Comparison of ENCODE assay signal across 8 mouse cellular contexts in genomic region chr14:7952610-7953254, GRCm38 (mm10). TPM values are rescaled to one million over a fixed set of nuclear protein-coding genes. Genes with fewer than 3 reads are reported as not detected.
DNase-seq lines count a peak whose midpoint lies in the region; ATAC-seq and TF ChIP-seq lines count a peak whose summit lies in the region.

No protein-coding gene starts in this region.

- no peak overlapping the region for H3K9ac ChIP-seq in embryonic facial prominence, embryonic 15.5 days

- H3K4me2 ChIP-seq in embryonic facial prominence, embryonic 15.5 days (replicated peaks) = no peak overlapping the region

- WGBS in embryonic facial prominence, embryonic 15.5 days = 34% methylated on average over 12 of the region's 12 CpGs
- WGBS in lung, adult 2 months = 28% methylated on average over 12 of the region's 12 CpGs

- H3K9me3 ChIP-seq in embryonic facial prominence, embryonic 15.5 days (replicated peaks) = no peaks in the 10 kb centered on the region

- no peak for TF ChIP-seq POLR2A in lung, adult 2 months (IDR thresholded peaks at IDR 0.05; ENCODE audit: borderline replicate concordance, extremely low read depth, low read depth, low read length)

- no peak for TF ChIP-seq CTCF in layer of hippocampus, adult 2 months (conservative IDR thresholded peaks at IDR 0.05)
- no peak for TF ChIP-seq CTCF in lung, adult 2 months (IDR thresholded peaks at IDR 0.05; ENCODE audit: insufficient read depth, low read length)

- no peaks in the 10 kb centered on the region for H3K27me3 ChIP-seq in embryonic facial prominence, embryonic 15.5 days

- H3K4me3 ChIP-seq in layer of hippocampus, adult 2 months = no peak overlapping the region
- H3K4me3 ChIP-seq in embryonic facial prominence, embryonic 15.5 days (replicated peaks) = no peak overlapping the region
- H3K4me3 ChIP-seq in lung, adult 2 months (replicated peaks; ENCODE audit: extremely low read depth, low read depth, low read length) = no peak overlapping the region

- 0 out of 2 replicates have a peak, but pooled peaks have one; percentile 8 for ATAC-seq in embryonic facial prominence, embryonic 15.5 days (ENCODE audit: insufficient number of reproducible peaks, low FRiP score, low TSS enrichment, low read depth)

- peak overlapping the region; percentile 69; the same call in 1 of the 2 replicates for H3K27ac ChIP-seq in layer of hippocampus, adult 2 months
- H3K27ac ChIP-seq in embryonic facial prominence, embryonic 15.5 days (replicated peaks) = peak overlapping the region; percentile 74

- peaks cover 30% of the 10 kb centered on the region for H3K36me3 ChIP-seq in embryonic facial prominence, embryonic 15.5 days

- no peak for DNase-seq in layer of hippocampus, adult 2 months (ENCODE audit: low spot score in 2 of 2)
- no peak for DNase-seq in layer of hippocampus, adult 9-11 months
- DNase-seq in kidney, adult 18-20 months = peak; percentile 53
- peak; percentile 57 for DNase-seq in lung, adult 2 months
- DNase-seq in yolk sac, embryonic 10.5 days (ENCODE audit: low spot score) = peak; percentile 88
- DNase-seq in layer of hippocampus, postnatal 25 days (ENCODE audit: extremely low spot score in 1 of 2, low spot score in 1 of 2) = no peak
- DNase-seq in spleen, adult 12 weeks (ENCODE audit: low spot score) = no peak

- H3K4me1 ChIP-seq in embryonic facial prominence, embryonic 15.5 days = peaks cover 18% of the 10 kb centered on the region
- peaks cover 11% of the 10 kb centered on the region for H3K4me1 ChIP-seq in lung, adult 2 months (ENCODE audit: control insufficient read depth, insufficient read depth, low read length)

RNA-seq across cellular contexts. Expression of gene Gm45521, which starts 4.4 kb away (rescaled TPM):
- total RNA-seq in layer of hippocampus, adult 2 months (2021) = not detected
- not detected in 2 replicates for polyA plus RNA-seq in embryonic facial prominence, embryonic 15.5 days (2015; fragmentation: Nextera tagmentation; extraction: Ambion mirVana)
- polyA plus RNA-seq in lung, adult 2 months (2012; rRNA removed) = not detected in 2 replicates
- not detected for total RNA-seq in layer of hippocampus, postnatal 25 days (2021)

RNA-seq across cellular contexts. Expression of gene Dnase1l3, which starts 41.6 kb away (rescaled TPM):
- total RNA-seq in layer of hippocampus, adult 2 months (2021) = not detected
- polyA plus RNA-seq in embryonic facial prominence, embryonic 15.5 days (2015; fragmentation: Nextera tagmentation; extraction: Ambion mirVana) = 3.1 and 4.1 TPM in 2 replicates
- 1.5 and 1.9 TPM in 2 replicates for polyA plus RNA-seq in lung, adult 2 months (2012; rRNA removed)
- under 1 TPM in 1 of 2 experiments, not detected in 1; 0.07 TPM for total RNA-seq in layer of hippocampus, postnatal 25 days (2021)

RNA-seq across cellular contexts. Expression of gene Abhd6, which starts 50.0 kb away (rescaled TPM):
- 10 to 100 TPM; 77.1 to 78.0 TPM for total RNA-seq in layer of hippocampus, adult 2 months (2021)
- polyA plus RNA-seq in embryonic facial prominence, embryonic 15.5 days (2015; fragmentation: Nextera tagmentation; extraction: Ambion mirVana) = 30.2 and 30.6 TPM in 2 replicates
- polyA plus RNA-seq in lung, adult 2 months (2012; rRNA removed) = 7.6 and 13.2 TPM in 2 replicates
- total RNA-seq in layer of hippocampus, postnatal 25 days (2021) = 10 to 100 TPM; 70.1 to 78.5 TPM

Comparison
In these comparisons a context has a peak if more than half of its experiments do, and no peak if none do; other contexts are left out.
1. DNase-seq: peak in kidney, adult 18-20 months (single experiment), lung, adult 2 months (single experiment) and yolk sac, embryonic 10.5 days (single experiment); none in layer of hippocampus, adult 2 months (0 of 2), layer of hippocampus, adult 9-11 months (single experiment), layer of hippocampus, postnatal 25 days (0 of 2) and spleen, adult 12 weeks (single experiment).